Mouse (Mus musculus) c-Kit-negative CD71-positive TER-119-positive erythroid progenitor cells, embryonic 14.5 days (primary cell): ENCODE results near the gene Vcl.

ENCODE experiments used
- DNase-seq: peaks from one replicate; pipeline ENCODE4 v3.0.0-alpha.2; 2013; ENCODE audit warnings: low read depth, low spot score

Gene Vcl

DNA sequence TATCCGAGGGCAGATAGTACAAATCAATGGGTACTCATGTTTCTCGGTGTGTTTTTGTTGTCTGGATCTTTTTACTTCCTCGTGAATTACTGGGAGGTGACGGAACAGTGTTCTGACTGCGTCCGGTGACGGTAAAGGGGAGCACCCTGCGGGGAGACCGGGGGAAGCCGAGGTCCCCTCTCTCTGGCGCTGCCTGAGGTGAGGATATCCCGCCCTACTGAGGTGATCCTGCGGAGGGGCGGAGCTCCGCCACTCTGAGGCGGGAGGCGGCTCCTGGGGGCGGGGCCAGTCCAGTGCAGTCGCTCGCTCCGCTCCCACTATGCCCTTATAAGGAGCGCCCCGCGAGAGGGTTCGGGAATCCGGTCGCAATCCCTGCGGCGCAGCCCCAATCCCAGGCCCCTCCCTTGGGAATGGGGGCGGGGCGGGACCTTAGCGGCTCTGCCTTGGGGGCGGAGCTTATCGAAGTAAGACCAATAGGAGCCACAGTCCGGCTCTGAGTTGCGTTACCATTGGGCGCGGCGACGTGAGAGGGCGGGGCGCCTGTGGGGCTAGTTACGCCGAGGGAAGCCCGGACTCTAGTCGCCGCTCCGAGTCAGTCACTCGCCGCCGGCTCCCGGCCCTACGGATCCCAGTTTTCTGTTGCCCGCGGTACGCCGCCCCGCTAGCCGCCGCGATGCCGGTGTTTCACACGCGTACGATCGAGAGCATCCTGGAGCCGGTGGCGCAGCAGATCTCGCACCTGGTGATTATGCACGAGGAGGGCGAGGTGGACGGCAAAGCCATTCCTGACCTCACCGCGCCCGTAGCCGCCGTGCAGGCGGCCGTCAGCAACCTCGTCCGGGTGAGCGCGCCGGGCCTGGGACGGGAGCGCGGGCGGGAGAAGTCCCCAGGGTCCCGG, at the start of gene Vcl:
Gene Vcl (plus strand): TSS at position 551 of the 898 bp plus-strand sequence.
- DNase-seq, result peak; percentile 98

- DNase-seq, result no peak
These were observed 44.5 kb upstream of the Vcl start for GRCm38 (mm10) chr14:20884691-20885090.

DNA sequence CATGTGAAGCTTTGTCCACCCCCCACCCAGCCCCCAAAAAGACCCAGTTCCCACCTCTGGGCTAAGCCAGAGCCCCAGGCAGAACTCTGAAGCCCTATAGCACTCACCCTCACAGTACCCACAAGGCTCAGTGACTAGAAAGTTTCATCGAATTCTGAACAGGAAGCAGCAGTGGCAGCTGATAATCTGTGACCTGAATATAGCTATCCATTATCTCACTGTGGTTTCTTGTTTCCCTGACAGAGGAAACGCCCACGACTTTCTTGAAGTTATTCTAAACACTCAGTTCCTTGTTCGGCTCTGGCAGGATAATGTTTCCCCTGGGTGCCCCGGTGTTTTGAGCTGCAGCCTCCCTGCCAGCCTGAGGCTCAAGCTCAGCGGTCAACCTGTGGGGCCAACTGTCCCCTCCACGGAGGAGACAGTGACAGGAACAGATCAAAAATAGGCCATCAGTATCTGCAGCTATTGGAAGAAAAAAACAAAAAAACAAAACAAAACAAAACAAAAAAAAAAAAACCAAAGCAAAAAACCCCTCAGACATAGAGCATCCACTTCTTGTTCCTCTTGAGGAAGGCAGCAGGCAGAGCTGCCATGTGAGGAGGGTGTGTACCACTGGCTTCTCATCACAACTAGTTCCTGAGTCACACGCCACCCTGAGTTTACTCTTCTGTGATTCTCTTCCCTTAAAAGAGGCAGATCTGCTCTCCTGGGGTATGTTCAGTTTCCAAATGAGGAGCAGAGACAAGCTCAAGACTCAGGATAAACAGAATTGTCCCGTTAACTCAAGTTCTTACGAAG, 43.9 kb upstream of the Vcl start:
- DNase-seq, result no peak

DNA sequence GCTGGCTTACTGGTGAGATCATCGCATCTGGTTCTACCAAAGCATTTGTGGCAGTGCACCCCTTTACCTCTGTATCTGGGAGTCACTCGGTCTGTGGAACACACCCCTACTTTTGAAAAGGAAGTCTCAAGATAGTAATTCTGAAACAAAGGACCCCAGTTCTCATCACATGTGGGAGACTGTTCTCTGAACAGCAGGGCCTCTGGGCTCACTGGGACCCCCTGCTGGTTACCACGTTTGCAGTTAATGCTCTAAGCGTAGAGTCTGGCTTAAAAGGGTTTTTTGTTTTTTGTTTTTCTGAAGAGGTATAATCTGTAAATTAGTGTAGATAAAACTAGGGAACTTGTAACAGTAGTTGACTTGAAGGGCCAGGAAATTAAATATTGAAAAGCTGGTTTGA, 42.9 kb upstream of the Vcl start:
- DNase-seq, result no peak

DNA sequence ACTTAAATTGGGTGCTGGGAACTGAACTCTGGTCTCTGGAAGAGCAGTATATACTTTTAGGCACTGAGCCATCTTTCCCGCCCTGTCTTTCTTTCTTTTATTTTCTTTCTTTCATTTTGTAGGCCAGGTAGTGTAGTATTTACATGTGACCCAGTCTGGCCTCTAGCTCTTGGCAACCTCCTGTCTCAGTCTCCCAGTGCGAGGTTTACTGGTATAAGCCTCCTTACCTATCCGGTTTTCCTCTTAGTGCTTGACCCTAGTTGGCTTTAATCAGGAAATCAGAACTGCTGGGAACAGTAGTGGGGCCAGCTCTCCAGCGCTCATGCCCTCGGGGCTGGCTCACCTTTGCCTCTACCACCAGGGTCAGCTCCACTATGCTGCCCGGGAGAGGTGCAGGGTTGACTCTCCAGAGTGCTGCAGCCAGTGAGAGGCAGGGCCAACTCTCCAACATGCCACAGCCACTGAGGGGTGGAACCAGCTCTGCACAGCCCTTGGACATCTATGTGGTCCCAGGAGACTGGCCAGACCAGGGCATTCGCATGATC, 41.6 kb upstream of the Vcl start:
- DNase-seq, result no peak

- DNase-seq, result no peak
These were observed 37.2 kb upstream of the Vcl start for GRCm38 (mm10) chr14:20891941-20892402.

GRCm38 (mm10) chr14:20893815-20894214, 35.4 kb upstream of the Vcl start:
- DNase-seq, result no peak

DNA sequence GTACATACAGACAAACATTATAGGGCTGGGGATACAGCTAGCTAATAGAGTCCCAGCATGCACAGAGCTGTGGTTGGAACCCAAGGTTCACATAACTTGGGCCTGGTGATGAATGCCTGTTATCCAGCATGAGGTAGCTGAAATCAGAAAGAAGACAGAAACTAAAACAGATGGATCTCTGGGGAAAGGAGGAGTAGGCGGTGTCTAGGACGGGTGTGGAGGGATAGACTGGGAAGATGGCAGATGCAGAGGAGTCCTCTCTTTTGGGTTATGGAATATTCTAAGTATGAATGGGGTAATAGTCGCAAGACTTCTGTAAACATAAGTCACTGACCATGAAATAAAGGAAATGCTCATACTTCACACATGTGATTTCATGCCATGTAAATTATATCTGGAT, 27.9 kb upstream of the Vcl start:
- no peak for DNase-seq

DNA sequence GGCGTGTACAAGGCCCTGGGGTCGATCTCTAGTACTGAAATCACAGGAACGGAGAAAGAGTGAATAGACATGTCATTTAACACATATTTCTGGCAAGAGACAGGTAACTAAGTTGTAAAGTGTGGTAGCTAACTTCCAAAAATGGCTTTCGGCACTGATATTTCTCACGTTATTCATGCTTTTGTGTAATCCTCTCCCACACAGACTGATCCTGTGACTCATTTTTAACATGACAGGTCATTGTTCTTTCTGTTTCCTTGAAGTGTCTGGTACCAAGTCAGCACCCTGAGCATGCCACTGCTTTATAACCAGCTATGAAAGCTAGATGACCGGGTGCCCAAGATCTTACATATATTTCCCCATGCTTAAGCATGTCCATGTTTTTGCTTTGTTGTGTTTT, 26.1 kb upstream of the Vcl start:
- no peak for DNase-seq

DNA sequence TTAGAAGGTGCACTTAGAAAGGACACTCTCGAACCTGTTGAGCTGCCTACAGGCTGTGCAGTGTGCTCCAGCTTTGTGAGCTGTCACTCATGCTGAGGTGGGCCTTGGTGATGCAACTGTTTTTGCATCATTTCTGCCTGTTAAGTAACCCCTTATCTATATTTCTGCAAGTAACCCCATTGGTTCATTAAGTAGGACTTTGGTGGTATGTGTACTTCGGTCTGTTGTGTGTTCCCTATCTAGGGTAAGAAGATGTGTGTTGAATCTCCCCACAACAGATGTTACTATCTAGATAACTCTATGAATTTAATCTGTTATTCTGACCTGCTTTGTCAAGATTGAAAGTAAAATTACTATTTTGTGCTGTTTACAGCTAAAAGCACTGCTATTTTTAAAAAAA, 17.4 kb upstream of the Vcl start:
- no peak for DNase-seq

GRCm38 (mm10) chr14:20914415-20914814, 14.8 kb upstream of the Vcl start:
- no peak for DNase-seq

DNA sequence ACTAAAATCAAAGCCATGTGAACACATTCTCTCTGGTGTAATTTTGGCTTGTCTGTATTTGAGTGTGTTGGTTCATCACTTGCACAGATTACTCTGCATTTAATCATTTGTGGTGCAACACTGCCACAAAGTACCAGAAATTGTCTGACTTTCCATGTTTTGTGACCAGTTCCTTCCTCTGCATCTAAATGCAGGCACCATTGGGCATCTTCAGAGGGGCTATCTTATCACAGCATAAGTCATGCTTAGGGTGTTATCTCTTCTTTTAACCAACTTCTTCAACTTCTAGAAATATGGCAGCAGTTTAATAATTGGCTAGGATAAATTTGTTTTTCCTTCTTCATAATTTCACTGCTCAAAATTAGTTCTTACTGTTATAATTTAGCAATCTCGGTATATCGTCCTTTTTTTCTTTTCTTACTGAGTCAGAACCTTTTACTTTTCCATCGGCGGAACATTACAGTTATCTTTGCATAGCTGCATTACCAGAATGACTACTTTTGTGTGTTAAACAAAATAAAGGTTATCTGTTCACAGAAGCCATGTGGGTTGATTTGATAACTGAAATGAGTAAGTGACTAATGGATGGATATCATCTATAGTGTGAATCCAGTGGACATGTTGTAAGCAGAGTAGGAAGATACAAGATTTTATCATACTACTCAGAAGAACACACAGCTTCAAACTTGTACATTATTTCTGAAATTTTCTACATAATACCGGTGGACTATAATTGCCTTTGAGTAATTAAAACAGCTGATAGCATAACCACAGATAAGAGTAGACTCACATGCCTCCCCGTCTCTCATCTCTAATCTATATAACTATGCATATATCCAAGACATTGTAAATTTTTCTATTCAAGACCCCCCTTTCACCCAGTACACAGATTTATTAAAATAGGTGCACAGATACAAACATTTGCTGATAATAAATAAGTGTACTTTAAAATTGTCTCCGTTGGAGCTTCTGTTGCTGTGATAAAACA, 12.3 kb upstream of the Vcl start:
- DNase-seq, result no peak

DNA sequence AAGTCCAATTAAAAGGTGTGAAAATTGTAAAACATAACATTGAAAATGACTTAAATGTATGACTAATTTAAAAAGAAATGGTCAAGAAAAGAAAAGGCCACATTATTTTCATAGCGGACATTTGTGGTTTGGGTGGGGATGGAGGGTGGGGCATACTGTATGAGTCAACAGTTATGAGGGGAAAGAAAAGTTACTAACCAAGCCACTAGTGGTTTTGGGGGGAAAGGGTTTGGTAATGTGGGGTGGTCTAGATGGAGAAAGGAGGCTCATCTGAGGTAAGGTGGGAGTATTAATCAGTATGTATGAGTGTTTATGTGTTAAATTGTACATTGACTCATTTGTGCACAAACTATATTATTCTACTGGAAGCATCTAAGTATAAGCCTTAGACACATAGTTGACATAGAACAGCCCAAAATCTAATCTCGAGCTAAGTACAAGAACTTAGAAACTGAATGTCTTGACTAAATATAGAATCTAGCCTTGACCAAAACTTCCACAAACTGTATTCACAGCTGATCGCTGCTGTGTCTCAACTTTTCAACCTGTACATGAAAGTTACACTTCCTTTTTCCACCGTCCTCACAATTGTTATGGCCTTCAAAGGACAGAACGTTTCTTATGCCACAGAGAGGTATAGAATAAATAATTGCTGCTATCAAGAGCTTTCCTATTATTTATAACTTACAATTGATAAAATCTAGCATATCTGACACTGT, 5.0 kb upstream of the Vcl start:
- DNase-seq, result no peak

- DNase-seq, result no peak
These were observed 1.5 kb upstream of the Vcl start for GRCm38 (mm10) chr14:20927470-20928307.

- DNase-seq, result no peak
These were observed 901 bp upstream of the Vcl start for GRCm38 (mm10) chr14:20928308-20928685.

DNA sequence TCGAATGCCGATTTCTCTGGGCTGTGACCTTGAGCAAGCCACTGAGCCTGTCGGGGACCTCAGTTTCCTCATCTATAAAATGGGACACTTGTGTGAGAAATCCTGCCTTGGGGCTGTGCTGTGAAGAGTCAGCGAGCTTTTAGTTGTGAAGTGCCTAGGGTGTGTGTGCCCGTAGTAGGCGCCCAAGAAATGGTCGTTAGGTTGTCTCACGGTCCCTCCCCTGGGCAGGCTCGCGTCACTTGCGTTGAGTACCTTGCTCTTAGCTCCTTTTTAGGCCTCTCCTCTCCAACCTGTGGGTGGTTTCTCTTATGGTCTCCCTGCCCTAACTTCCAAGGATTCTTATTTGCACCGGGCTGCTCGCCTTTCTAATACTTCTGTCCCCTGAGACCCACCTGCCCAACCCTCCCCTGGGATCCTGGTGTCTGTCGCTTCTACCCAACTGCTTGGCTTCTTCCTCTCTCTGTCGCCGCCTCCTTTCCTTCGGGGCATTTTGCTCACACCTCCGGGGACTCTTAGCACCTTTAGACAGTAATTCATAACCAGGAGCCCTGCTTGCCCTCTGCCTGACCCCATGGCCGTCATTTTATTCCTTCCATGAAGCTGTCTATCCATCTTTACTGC, 726 bp downstream of the Vcl start:
- peak; percentile 42 for DNase-seq

GRCm38 (mm10) chr14:20930481-20931391, 1.5 kb downstream of the Vcl start:
- DNase-seq, result no peak

DNA sequence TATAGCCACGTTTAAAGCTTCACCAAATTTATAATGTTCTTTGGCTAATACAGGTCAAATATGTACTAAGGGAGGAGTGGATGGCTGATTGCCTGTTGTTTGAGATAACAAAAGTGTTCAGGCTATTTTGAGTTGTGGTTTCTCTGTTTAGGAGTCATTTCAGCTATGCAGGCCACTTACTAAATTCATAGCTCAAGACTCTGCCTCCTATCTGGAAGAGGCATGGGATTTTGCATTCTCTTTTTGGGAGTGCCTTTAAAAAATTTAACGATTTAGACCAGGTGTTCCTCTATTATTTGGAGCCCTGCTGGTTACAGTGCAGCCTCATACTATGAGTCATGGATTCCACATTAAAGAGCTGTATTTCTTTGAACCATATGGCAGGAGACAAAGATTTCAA, 9.2 kb downstream of the Vcl start:
- DNase-seq, result no peak
